Mouse (Mus musculus): ENCODE results near the gene Ldb3. TPM values are rescaled to one million over a fixed set of nuclear protein-coding genes. Genes with fewer than 3 reads are reported as not detected.

Gene Ldb3
- polyA plus RNA-seq, 1 experiment from 2014 or later: 301 TPM

DNA sequence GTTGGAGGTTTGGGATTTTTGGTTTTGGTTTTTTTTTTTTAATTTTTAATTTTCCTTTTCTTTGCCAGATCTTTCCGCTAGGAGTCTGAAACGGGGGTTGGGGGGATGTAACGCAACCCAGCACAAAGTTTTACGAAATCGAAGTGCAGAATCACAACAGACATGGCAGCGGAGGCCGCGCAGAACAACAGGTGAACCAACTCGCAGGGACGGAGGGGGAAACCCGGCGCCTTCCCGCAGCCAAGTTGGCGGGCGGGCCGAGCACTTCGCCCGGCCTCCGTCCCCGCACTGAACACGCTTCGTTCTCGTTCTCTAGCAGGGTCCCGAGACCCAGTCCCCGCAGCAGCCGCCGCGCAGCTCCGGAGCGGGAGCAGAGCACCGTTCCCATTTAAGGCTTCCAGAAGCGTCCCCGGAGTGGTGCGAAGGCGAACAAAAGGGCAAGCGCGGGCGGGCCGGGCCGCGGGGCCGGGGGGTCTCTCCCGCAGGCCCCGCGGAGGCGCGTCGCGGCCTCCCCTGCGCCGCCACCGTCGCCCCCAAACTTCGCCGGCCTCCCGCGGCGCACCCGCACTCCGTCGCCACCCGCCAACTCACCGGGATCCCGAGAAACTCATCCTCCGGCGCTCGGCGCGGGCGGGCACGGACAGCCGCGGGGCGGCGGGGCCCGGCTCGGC is 86.5 kb downstream of the Ldb3 start:
- peak overlapping the region; percentile 80 to 95 for H3K4me3 ChIP-seq (ENCODE audit: control insufficient read depth in 1 of 2, insufficient read depth in 1 of 2, low read depth in 1 of 2, low read length in 2 of 2)
- H3K4me2 ChIP-seq (ENCODE audit: low read length): peak overlapping the region; percentile 82
- H3K9ac ChIP-seq (ENCODE audit: low read length): peak overlapping the region; percentile 100
- H3K27me3 ChIP-seq (ENCODE audit: control insufficient read depth, insufficient read depth, low read length): peaks cover 4% of the 10 kb centered on the region; the same call in 1 of the 2 replicates
- ATAC-seq (ENCODE audit: insufficient number of reproducible peaks, insufficient read depth, low FRiP score, low read depth): peak; percentile 18
- WGBS: under 1% methylated on average over 64 of the region's 77 CpGs
- H3K9me3 ChIP-seq (ENCODE audit: control insufficient read depth, low read length): no peaks in the 10 kb centered on the region
- no peaks in the 10 kb centered on the region for H3K36me3 ChIP-seq (ENCODE audit: control insufficient read depth, insufficient read depth, low read length)
- H3K4me1 ChIP-seq (ENCODE audit: control insufficient read depth in 2 of 2, insufficient read depth in 2 of 2, low read length in 2 of 2): peaks cover 23 to 64% of the 10 kb centered on the region in 2 experiments
- H3K27ac ChIP-seq (replicated peaks in 1 of 2; ENCODE audit: control insufficient read depth in 1 of 2, insufficient read depth in 1 of 2, low read depth in 2 of 2, low read length in 2 of 2): peak overlapping the region; percentile 97 to 100

DNA sequence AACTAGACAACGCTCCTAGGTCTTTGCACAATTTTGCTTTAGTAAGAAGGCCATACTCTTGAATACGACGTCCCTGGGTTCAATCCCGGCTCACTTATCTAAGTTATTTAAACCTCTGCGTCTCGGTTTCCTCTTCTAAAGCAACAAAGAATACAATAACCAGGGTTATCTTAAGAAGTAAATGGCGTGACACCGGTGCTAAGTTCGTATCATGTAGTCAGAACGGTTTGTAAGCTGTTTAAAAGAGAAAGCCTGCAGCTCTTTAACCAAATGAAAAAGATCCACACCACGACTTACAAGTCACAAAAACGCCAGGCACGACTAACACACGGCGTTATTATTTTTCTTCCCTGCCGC is 87.1 kb downstream of the Ldb3 start:
- peak overlapping the region; percentile 100 for H3K9ac ChIP-seq (ENCODE audit: low read length)
- H3K4me1 ChIP-seq (ENCODE audit: control insufficient read depth in 2 of 2, insufficient read depth in 2 of 2, low read length in 2 of 2): peaks cover 21 to 65% of the 10 kb centered on the region in 2 experiments
- H3K27me3 ChIP-seq (ENCODE audit: control insufficient read depth, insufficient read depth, low read length): peaks cover 4% of the 10 kb centered on the region; the same call in 1 of the 2 replicates
- H3K27ac ChIP-seq (replicated peaks in 1 of 2; ENCODE audit: control insufficient read depth in 1 of 2, insufficient read depth in 1 of 2, low read depth in 2 of 2, low read length in 2 of 2): peak overlapping the region; percentile 97 to 100
- peak overlapping the region; percentile 82 for H3K4me2 ChIP-seq (ENCODE audit: low read length)
- WGBS: 0% methylated on average over 16 of the region's 16 CpGs
- peak overlapping the region; percentile 80 to 95 for H3K4me3 ChIP-seq (ENCODE audit: control insufficient read depth in 1 of 2, insufficient read depth in 1 of 2, low read depth in 1 of 2, low read length in 2 of 2)
- ATAC-seq (ENCODE audit: insufficient number of reproducible peaks, insufficient read depth, low FRiP score, low read depth): no peak
- H3K36me3 ChIP-seq (ENCODE audit: control insufficient read depth, insufficient read depth, low read length): no peaks in the 10 kb centered on the region
- H3K9me3 ChIP-seq (ENCODE audit: control insufficient read depth, low read length): no peaks in the 10 kb centered on the region

DNA sequence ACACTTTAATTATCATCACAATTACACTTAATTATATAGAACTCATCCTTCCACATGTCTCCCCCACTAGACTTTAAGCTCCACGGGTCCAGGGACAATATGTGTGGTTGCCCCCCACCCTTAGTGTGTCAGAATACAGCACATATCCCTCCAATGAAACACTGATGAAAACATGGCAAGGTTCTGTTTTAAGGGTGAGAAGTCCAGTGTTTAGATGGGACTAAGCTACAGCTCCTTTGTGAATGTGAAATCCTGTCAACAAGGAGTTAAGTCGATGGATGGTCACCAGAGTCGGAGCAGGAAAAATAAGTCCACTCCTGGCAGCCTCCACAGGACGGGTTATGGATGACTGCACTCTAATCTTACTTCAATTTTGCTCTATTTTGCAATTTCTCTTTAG is 88.2 kb downstream of the Ldb3 start:
- 10% methylated on average over 4 of the region's 4 CpGs for WGBS
- H3K4me3 ChIP-seq (ENCODE audit: control insufficient read depth in 1 of 2, insufficient read depth in 1 of 2, low read depth in 1 of 2, low read length in 2 of 2): peak overlapping the region; percentile 1 to 80; a peak in 3 of 4 replicates
- peak overlapping the region in 1 of 2 experiments; percentile 46; a peak in 2 of 4 replicates for H3K27ac ChIP-seq (replicated peaks in 1 of 2; ENCODE audit: control insufficient read depth in 1 of 2, insufficient read depth in 1 of 2, low read depth in 2 of 2, low read length in 2 of 2)
- no peaks in the 10 kb centered on the region for H3K9me3 ChIP-seq (ENCODE audit: control insufficient read depth, low read length)
- H3K4me1 ChIP-seq (ENCODE audit: control insufficient read depth in 2 of 2, insufficient read depth in 2 of 2, low read length in 2 of 2): peaks cover 13 to 65% of the 10 kb centered on the region in 2 experiments
- no peaks in the 10 kb centered on the region for H3K27me3 ChIP-seq (ENCODE audit: control insufficient read depth, insufficient read depth, low read length)
- peak overlapping the region; percentile 100 for H3K9ac ChIP-seq (ENCODE audit: low read length)
- H3K36me3 ChIP-seq (ENCODE audit: control insufficient read depth, insufficient read depth, low read length): no peaks in the 10 kb centered on the region
- ATAC-seq (ENCODE audit: insufficient number of reproducible peaks, insufficient read depth, low FRiP score, low read depth): no peak
- H3K4me2 ChIP-seq (ENCODE audit: low read length): peak overlapping the region; percentile 82

DNA sequence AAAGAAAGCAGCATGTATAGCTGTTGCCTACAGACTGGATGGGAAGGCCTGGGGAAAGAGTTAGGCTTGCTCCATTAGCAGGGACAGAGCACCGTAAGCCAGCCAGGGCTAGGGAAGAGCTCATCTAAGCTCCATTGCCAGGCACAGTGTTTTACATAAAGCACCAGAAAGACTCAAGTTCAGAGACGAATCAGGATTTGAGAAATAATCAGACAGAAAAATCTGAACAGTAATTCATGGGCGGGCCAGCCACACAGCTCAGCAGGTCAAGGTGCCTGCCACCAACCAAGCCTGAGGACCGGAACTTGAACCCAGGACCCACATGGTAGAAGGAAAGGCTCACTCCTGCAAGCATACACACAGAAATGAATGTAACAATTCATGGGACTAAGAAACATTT is 88.8 kb downstream of the Ldb3 start:
- Histone ChIP-seq H3K9ac (ENCODE audit: low read length) (peak overlapping the region; percentile 100), H3K27ac (replicated peaks in 1 of 2; ENCODE audit: control insufficient read depth in 1 of 2, insufficient read depth in 1 of 2, low read depth in 2 of 2, low read length in 2 of 2) (no peak overlapping the region)

DNA sequence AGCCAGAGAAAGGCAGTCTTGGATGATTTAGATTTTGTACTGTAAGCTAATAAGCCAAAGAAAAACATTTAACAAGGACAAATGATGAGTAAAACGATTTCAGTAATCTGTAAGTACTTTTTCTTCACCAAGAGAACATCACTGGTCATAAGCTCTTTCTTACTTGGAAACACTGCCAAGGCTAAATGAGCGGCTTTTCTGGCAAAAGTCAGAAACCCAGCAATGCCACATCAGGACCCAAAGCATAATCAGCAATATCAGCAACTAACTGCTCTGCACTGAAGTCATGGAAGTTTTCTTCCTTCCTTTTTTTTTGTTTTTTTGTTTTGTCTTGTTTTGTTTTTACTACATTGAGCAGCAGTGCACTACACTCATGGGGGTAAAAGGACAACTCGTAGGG is 91.1 kb downstream of the Ldb3 start:
- Histone ChIP-seq H3K27me3 (ENCODE audit: control insufficient read depth, insufficient read depth, low read length) (no peaks in the 10 kb centered on the region), H3K27ac (replicated peaks in 1 of 2; ENCODE audit: control insufficient read depth in 1 of 2, insufficient read depth in 1 of 2, low read depth in 2 of 2, low read length in 2 of 2) (no peak overlapping the region), H3K4me3 (ENCODE audit: control insufficient read depth in 1 of 2, insufficient read depth in 1 of 2, low read depth in 1 of 2, low read length in 2 of 2) (no peak overlapping the region), H3K9me3 (ENCODE audit: control insufficient read depth, low read length) (no peaks in the 10 kb centered on the region), H3K9ac (ENCODE audit: low read length) (no peak overlapping the region), H3K4me1 (ENCODE audit: control insufficient read depth in 2 of 2, insufficient read depth in 2 of 2, low read length in 2 of 2) (peaks cover 8 to 56% of the 10 kb centered on the region in 2 experiments), H3K4me2 (ENCODE audit: low read length) (0 out of 2 replicates have a peak overlapping the region, but pooled peaks have one; percentile 6), H3K36me3 (ENCODE audit: control insufficient read depth, insufficient read depth, low read length) (no peaks in the 10 kb centered on the region)
- ATAC-seq (ENCODE audit: insufficient number of reproducible peaks, insufficient read depth, low FRiP score, low read depth): no peak
- 62% methylated on average over 3 of the region's 3 CpGs for WGBS

More for the DNA sequence above, 88.8 kb downstream of the Ldb3 start:
- ATAC-seq (ENCODE audit: insufficient number of reproducible peaks, insufficient read depth, low FRiP score, low read depth): no peak
- no peaks in the 10 kb centered on the region for H3K36me3 ChIP-seq (ENCODE audit: control insufficient read depth, insufficient read depth, low read length)
- H3K27me3 ChIP-seq (ENCODE audit: control insufficient read depth, insufficient read depth, low read length): no peaks in the 10 kb centered on the region
- peak overlapping the region; percentile 82 for H3K4me2 ChIP-seq (ENCODE audit: low read length)
- H3K4me3 ChIP-seq (ENCODE audit: control insufficient read depth in 1 of 2, insufficient read depth in 1 of 2, low read depth in 1 of 2, low read length in 2 of 2): peak overlapping the region in 1 of 2 experiments; percentile 80; a peak in 1 of 4 replicates
- WGBS: 47% methylated on average over 4 of the region's 4 CpGs
- no peaks in the 10 kb centered on the region for H3K9me3 ChIP-seq (ENCODE audit: control insufficient read depth, low read length)
- peaks cover 11 to 61% of the 10 kb centered on the region in 2 experiments for H3K4me1 ChIP-seq (ENCODE audit: control insufficient read depth in 2 of 2, insufficient read depth in 2 of 2, low read length in 2 of 2)

DNA sequence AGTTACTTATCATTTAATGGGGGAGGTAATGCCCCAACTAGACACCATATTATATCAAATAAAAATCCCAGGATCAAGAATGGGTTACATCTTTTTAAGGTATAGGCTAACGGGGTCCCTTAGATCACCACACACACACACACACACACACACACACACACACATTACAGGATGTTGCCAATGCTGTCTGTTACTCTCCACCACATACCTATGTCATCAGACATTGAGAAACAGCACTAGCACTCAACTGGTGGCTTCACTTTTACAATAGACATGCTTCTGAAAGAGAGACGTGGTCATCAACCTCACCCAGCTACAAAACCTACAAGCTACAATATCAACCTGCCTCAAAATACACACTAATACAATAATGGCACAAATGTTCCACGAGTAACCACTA is 94.8 kb downstream of the Ldb3 start:
- Histone ChIP-seq H3K9ac (ENCODE audit: low read length) (no peak overlapping the region), H3K4me2 (ENCODE audit: low read length) (no peak overlapping the region), H3K36me3 (ENCODE audit: control insufficient read depth, insufficient read depth, low read length) (no peaks in the 10 kb centered on the region), H3K27ac (replicated peaks in 1 of 2; ENCODE audit: control insufficient read depth in 1 of 2, insufficient read depth in 1 of 2, low read depth in 2 of 2, low read length in 2 of 2) (no peak overlapping the region), H3K4me1 (ENCODE audit: control insufficient read depth in 2 of 2, insufficient read depth in 2 of 2, low read length in 2 of 2) (peaks cover 4 to 64% of the 10 kb centered on the region in 2 experiments), H3K9me3 (ENCODE audit: control insufficient read depth, low read length) (no peaks in the 10 kb centered on the region), H3K27me3 (ENCODE audit: control insufficient read depth, insufficient read depth, low read length) (no peaks in the 10 kb centered on the region), H3K4me3 (ENCODE audit: control insufficient read depth in 1 of 2, insufficient read depth in 1 of 2, low read depth in 1 of 2, low read length in 2 of 2) (no peak overlapping the region)
- WGBS: 64% methylated on average over 3 of the region's 3 CpGs
- no peak for ATAC-seq (ENCODE audit: insufficient number of reproducible peaks, insufficient read depth, low FRiP score, low read depth)

DNA sequence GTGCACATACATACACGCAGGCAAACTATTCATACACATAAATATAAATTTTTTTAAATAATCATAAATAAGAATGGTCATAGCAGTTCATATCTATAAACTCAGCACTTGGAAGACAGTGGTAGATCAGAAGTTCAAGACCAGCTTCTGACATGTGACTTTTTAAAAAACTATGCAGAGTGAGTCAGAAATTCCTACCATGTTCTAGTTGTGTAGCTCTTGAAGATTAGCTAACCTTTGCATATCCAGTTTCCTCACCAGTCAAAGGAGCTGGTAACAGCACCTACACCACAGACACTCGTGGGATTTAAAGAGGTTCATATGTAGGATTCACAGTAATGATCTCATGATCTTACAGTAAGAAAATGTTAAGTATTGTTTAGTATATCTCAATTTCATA is 95.8 kb downstream of the Ldb3 start:
- Histone ChIP-seq H3K4me1 (ENCODE audit: control insufficient read depth in 2 of 2, insufficient read depth in 2 of 2, low read length in 2 of 2) (peaks cover 4 to 63% of the 10 kb centered on the region in 2 experiments), H3K9ac (ENCODE audit: low read length) (no peak overlapping the region), H3K27ac (replicated peaks in 1 of 2; ENCODE audit: control insufficient read depth in 1 of 2, insufficient read depth in 1 of 2, low read depth in 2 of 2, low read length in 2 of 2) (no peak overlapping the region), H3K9me3 (ENCODE audit: control insufficient read depth, low read length) (no peaks in the 10 kb centered on the region), H3K4me3 (ENCODE audit: control insufficient read depth in 1 of 2, insufficient read depth in 1 of 2, low read depth in 1 of 2, low read length in 2 of 2) (no peak overlapping the region), H3K36me3 (ENCODE audit: control insufficient read depth, insufficient read depth, low read length) (no peaks in the 10 kb centered on the region), H3K27me3 (ENCODE audit: control insufficient read depth, insufficient read depth, low read length) (no peaks in the 10 kb centered on the region), H3K4me2 (ENCODE audit: low read length) (no peak overlapping the region)
- WGBS: 57% methylated on average over 2 of the region's 2 CpGs
- ATAC-seq (ENCODE audit: insufficient number of reproducible peaks, insufficient read depth, low FRiP score, low read depth): no peak

DNA sequence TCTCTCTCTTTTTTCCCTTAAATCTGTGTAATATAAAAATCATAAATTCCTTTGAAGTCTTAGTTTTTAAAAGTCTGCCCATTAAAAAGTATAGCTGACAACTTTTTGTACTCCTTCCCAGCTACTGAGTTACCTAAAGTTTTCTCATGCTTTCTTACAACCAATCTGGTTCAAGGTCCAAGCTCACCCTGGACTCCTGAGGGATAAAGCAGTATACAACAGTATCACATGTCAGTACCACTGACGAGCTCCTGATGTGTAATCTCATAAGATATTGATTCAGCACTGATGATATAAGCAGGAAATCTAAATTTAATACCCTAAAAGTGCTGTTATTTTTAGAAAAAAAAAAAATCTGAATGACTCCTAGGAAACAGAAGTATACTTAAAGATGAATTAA is 97.5 kb downstream of the Ldb3 start:
- 53% methylated on average over 1 of the region's 1 CpGs for WGBS
- no peaks in the 10 kb centered on the region for H3K9me3 ChIP-seq (ENCODE audit: control insufficient read depth, low read length)
- H3K36me3 ChIP-seq (ENCODE audit: control insufficient read depth, insufficient read depth, low read length): no peaks in the 10 kb centered on the region
- H3K4me1 ChIP-seq (ENCODE audit: control insufficient read depth in 2 of 2, insufficient read depth in 2 of 2, low read length in 2 of 2): peaks cover 0 to 59% of the 10 kb centered on the region in 2 experiments
- H3K27ac ChIP-seq (replicated peaks in 1 of 2; ENCODE audit: control insufficient read depth in 1 of 2, insufficient read depth in 1 of 2, low read depth in 2 of 2, low read length in 2 of 2): no peak overlapping the region
- no peak for ATAC-seq (ENCODE audit: insufficient number of reproducible peaks, insufficient read depth, low FRiP score, low read depth)
- no peak overlapping the region for H3K4me2 ChIP-seq (ENCODE audit: low read length)
- H3K4me3 ChIP-seq (ENCODE audit: control insufficient read depth in 1 of 2, insufficient read depth in 1 of 2, low read depth in 1 of 2, low read length in 2 of 2): no peak overlapping the region
- H3K27me3 ChIP-seq (ENCODE audit: control insufficient read depth, insufficient read depth, low read length): no peaks in the 10 kb centered on the region
- H3K9ac ChIP-seq (ENCODE audit: low read length): no peak overlapping the region
